Mouse (Mus musculus) liver, embryonic 16.5 days (tissue): ENCODE measurements at regions not wholly inside any gene's neighbourhood (a gene's known extent, or its start where the extent isn't known, plus 50 kb on each side); places are given as distances from the start of the nearest gene placed in this dataset.
"Not testable (repeated sequence)": the region's sequence is repeated elsewhere in the genome, so short reads cannot be mapped to it uniquely, and the experiment has no call there.

ENCODE experiments used
- ATAC-seq: fragments of 200-750 bp; cut with Nextera tagmentation; 2 replicates; pipeline ENCODE4 v1.8.0; 2017; ENCODE audit warnings: low read depth, mild to moderate bottlenecking, moderate number of reproducible peaks, moderate library complexity
- H3K27ac ChIP-seq: fragments of 300-500 bp; sonication (generic); 2 replicates; pipeline ENCODE4 v1.5.1; 2014; ENCODE audit warnings: mild to moderate bottlenecking, low read length
- H3K27me3 ChIP-seq: fragments of 300-500 bp; sonication (generic); 2 replicates; pipeline ENCODE4 v1.6.1; 2014; ENCODE audit warnings: low read depth, low read length, mixed read lengths; ENCODE audit not compliant: control insufficient read depth, insufficient read depth
- H3K36me3 ChIP-seq: fragments of 300-500 bp; sonication (generic); 2 replicates; pipeline ENCODE4 v1.6.1; 2014; ENCODE audit warnings: mild to moderate bottlenecking; ENCODE audit not compliant: control insufficient read depth, insufficient read depth
- H3K4me1 ChIP-seq: fragments of 300-500 bp; sonication (generic); 2 replicates; pipeline ENCODE4 v1.6.1; 2014; ENCODE audit warnings: low read depth, low read length, mixed read lengths; ENCODE audit not compliant: control insufficient read depth
- H3K4me2 ChIP-seq: fragments of 300-500 bp; sonication (generic); 2 replicates; pipeline ENCODE4 v1.6.1; 2014; ENCODE audit warnings: low read depth, low read length, mixed read lengths
- H3K4me3 ChIP-seq: fragments of 300-500 bp; sonication (generic); 2 replicates; pipeline ENCODE4 v1.5.1; 2014; ENCODE audit warnings: low read depth, mild to moderate bottlenecking, low read length
- H3K9ac ChIP-seq: fragments of 300-500 bp; sonication (generic); 2 replicates; pipeline ENCODE4 v1.6.1; 2014; ENCODE audit warnings: low read depth, low read length
- H3K9me3 ChIP-seq: fragments of 300-500 bp; sonication (generic); replicated peaks from 2 replicates; pipeline ENCODE4 v1.6.1; 2016; ENCODE audit warnings: low read length; ENCODE audit not compliant: control insufficient read depth
- WGBS: fragments of 180-500 bp; shearing (Covaris S2); extraction: QIAGEN DNeasy Blood & Tissue Kit; methylation state at CpG from one replicate; pipeline ENCODE4 v1.1.7; 2014; ENCODE audit not compliant: insufficient replicate concordance; 5-methylcytosine and 5-hydroxymethylcytosine counted together

DNA sequence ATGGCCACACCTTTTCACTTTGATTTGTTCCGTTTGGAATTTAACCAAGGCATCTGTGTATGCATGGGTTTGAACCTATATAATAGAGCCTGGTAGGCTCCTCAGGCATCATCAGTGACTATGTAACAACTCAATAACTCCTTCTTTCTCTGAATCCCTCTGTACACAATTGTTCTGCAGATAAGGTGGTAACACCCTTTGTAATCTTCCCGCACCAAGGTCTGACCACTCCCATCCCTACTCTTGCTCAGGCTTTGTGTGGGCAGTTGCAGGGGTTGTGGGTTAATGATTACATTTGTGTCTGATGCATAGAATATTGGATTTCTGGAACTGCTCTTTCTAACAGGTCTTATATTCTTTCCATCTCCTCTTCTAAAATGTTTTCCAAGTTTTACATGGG is 596.9 kb downstream of the Anxa1 start:
- Histone ChIP-seq H3K27ac (no peak overlapping the region), H3K4me3 (no peak overlapping the region), H3K36me3 (no peaks in the 10 kb centered on the region), H3K4me2 (no peak overlapping the region), H3K27me3 (no peaks in the 10 kb centered on the region), H3K9ac (no peak overlapping the region), H3K4me1 (no peaks in the 10 kb centered on the region), H3K9me3 (no peaks in the 10 kb centered on the region; the same call in 1 of the 2 replicates)
- ATAC-seq: peak; percentile 27; the same call in 1 of the 2 replicates
- 40% methylated on average over 2 of the region's 2 CpGs for WGBS

DNA sequence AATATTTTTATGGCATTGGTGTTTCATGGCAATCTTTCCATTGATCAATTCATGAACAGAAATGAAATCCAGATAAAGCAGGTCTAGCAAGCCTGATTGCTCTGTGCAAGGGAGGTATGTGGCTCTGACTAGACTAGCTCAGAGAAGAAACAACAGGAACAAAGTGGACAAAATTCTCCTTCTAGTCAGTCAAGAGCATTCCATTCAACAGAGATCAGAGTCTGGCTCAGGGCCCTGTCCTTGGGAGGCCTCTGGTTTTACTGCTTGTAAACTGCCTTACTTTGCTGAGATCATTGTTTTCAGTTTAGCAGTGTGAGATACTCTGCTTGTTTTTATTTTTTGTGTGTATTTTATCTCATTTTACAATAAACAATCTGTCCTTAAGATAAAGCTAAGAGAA is 607.2 kb downstream of the Anxa1 start:
- Histone ChIP-seq H3K27me3 (no peaks in the 10 kb centered on the region), H3K36me3 (no peaks in the 10 kb centered on the region), H3K9ac (no peak overlapping the region), H3K4me3 (no peak overlapping the region), H3K4me1 (no peaks in the 10 kb centered on the region), H3K4me2 (no peak overlapping the region), H3K9me3 (no peaks in the 10 kb centered on the region), H3K27ac (no peak overlapping the region)
- ATAC-seq: no peak

DNA sequence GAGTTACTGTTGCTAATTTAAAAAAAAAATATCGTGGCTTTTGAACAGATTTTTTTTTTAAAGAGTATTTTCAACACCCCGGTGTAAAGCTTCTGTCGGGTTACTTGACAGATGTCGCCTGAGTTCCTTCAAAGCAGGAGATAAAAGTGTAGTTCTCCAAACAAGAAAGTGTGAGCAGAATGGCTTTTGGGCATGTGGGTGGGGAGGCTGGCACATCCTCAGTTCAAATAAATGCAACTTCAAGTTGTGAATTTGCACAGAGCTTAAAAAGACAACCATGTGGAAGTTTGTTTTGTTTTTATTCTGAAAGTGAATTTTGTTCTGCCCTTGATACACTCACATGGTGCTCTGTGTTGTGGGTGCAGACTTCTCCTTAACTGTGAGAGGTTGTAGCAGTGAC is 612.9 kb downstream of the Anxa1 start:
- H3K36me3 ChIP-seq: no peaks in the 10 kb centered on the region
- H3K9ac ChIP-seq: no peak overlapping the region
- H3K4me2 ChIP-seq: no peak overlapping the region
- WGBS: 40% methylated on average over 4 of the region's 4 CpGs
- ATAC-seq: no peak
- H3K4me1 ChIP-seq: no peaks in the 10 kb centered on the region
- H3K27ac ChIP-seq: no peak overlapping the region
- no peaks in the 10 kb centered on the region for H3K27me3 ChIP-seq
- no peak overlapping the region for H3K4me3 ChIP-seq
- no peaks in the 10 kb centered on the region for H3K9me3 ChIP-seq

GRCm38 (mm10) chr19:19770990-19771389 is 619.8 kb downstream of the Anxa1 start:
- Histone ChIP-seq H3K9me3 (no peaks in the 10 kb centered on the region), H3K9ac (no peak overlapping the region), H3K27me3 (no peaks in the 10 kb centered on the region), H3K36me3 (no peaks in the 10 kb centered on the region), H3K27ac (no peak overlapping the region), H3K4me2 (no peak overlapping the region), H3K4me1 (no peaks in the 10 kb centered on the region), H3K4me3 (no peak overlapping the region)
- 21% methylated on average over 1 of the region's 1 CpGs for WGBS
- no peak for ATAC-seq

DNA sequence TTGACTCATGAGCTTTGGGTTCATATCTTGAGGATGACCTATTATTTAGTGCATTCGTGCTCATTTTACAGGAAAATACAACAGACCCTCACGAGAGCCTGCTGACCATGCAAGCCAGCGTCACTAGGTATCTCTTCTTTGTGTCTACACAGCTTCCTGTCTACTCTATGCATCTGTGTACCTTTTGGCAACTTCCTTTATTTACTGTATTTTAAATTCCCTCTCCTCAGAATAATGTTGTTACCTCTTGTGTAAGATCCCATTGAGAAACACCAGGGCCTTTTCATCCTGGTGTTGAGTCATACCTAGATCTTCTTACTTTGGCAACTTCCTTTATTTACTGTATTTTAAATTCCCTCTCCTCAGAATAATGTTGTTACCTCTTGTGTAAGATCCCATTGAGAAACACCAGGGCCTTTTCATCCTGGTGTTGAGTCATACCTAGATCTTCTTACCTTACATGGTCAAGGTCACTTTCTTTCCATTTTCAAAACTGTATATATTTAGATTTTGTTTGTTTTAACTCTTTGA is 639.1 kb upstream of the Rorb start:
- H3K9ac ChIP-seq, H3K27ac ChIP-seq, H3K36me3 ChIP-seq, H3K27me3 ChIP-seq, H3K4me2 ChIP-seq, H3K4me1 ChIP-seq, H3K9me3 ChIP-seq, H3K4me3 ChIP-seq: not testable (repeated sequence)
- peak; percentile 61 for ATAC-seq
- 42% methylated on average over 3 of the region's 3 CpGs for WGBS

- no peaks in the 10 kb centered on the region for H3K27me3 ChIP-seq
- H3K9ac ChIP-seq: no peak overlapping the region
- no peak overlapping the region for H3K4me3 ChIP-seq
- WGBS: 61% methylated on average over 7 of the region's 7 CpGs
- H3K4me2 ChIP-seq: no peak overlapping the region
- no peak for ATAC-seq
- H3K27ac ChIP-seq: no peak overlapping the region
- no peaks in the 10 kb centered on the region for H3K36me3 ChIP-seq
- H3K4me1 ChIP-seq: no peaks in the 10 kb centered on the region
- H3K9me3 ChIP-seq: no peaks in the 10 kb centered on the region
Measured at GRCm38 (mm10) chr19:19747821-19748488, 637.0 kb upstream of the Rorb start.

DNA sequence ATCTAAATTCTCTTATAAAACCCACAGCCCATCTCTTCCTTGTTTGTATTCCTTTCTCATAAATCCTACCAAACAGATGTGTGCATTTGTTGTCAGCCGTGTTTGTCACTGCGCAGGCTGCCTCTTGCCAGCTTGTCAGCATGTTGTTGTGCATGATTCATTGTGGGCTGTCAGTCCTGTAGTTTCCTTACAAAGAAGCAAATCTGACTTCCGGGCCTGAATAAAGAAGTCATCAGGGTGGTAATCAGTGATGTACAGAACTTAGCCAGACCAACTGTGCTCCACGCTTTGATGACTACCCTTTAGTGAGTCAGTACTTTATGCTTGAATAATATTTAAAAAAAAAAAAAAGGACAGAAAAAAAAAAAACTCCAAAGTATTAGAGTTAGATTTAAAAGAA is 608.9 kb upstream of the Rorb start:
- no peaks in the 10 kb centered on the region for H3K9me3 ChIP-seq
- no peak overlapping the region for H3K27ac ChIP-seq
- H3K36me3 ChIP-seq: no peaks in the 10 kb centered on the region
- H3K4me3 ChIP-seq: no peak overlapping the region
- H3K4me2 ChIP-seq: no peak overlapping the region
- H3K9ac ChIP-seq: no peak overlapping the region
- no peak for ATAC-seq
- H3K27me3 ChIP-seq: no peaks in the 10 kb centered on the region
- no peaks in the 10 kb centered on the region for H3K4me1 ChIP-seq
- WGBS: 64% methylated on average over 4 of the region's 4 CpGs
